Mouse (Mus musculus) myocyte (in vitro differentiated cells): ENCODE results near the gene Rcor2. TPM values are rescaled to one million over a fixed set of nuclear protein-coding genes. Genes with fewer than 3 reads are reported as not detected.

ENCODE experiments used
- H3K27me3 ChIP-seq: one replicate; pipeline ENCODE4 v1.6.1; 2011; ENCODE audit not compliant: control insufficient read depth, insufficient read depth, insufficient read length
- H3K36me3 ChIP-seq: one replicate; pipeline ENCODE4 v1.6.1; 2011; ENCODE audit not compliant: control insufficient read depth, insufficient read depth
- H3K4me2 ChIP-seq: one replicate; pipeline ENCODE4 v1.6.1; 2011; ENCODE audit warnings: low read depth, control low read depth
- H3K4me3 ChIP-seq: one replicate; pipeline ENCODE4 v1.5.1; 2011; ENCODE audit warnings: mild to moderate bottlenecking, control low read depth, moderate library complexity
- H3K79me2 ChIP-seq: one replicate; pipeline ENCODE4 v1.6.1; 2011; ENCODE audit not compliant: control insufficient read depth, insufficient read depth
- H3ac ChIP-seq: one replicate; pipeline ENCODE4 v1.6.1; 2011; ENCODE audit not compliant: control insufficient read depth, insufficient read length
- CEBPB ChIP-seq: IDR thresholded peaks from 2 replicates; pipeline ENCODE4 v1.6.1; 2011; ENCODE audit warnings: mild to moderate bottlenecking, moderate library complexity; ENCODE audit not compliant: poor library complexity, insufficient read depth, severe bottlenecking
- E2F4 ChIP-seq: IDR thresholded peaks from one replicate; pipeline ENCODE4 v1.6.1; 2011; ENCODE audit warnings: mild to moderate bottlenecking, control low read depth, moderate library complexity; ENCODE audit not compliant: insufficient read depth
- MAX ChIP-seq: IDR thresholded peaks from one replicate; pipeline ENCODE4 v1.6.1; 2011; ENCODE audit warnings: low read depth, mild to moderate bottlenecking, control low read depth
- MYOD1 ChIP-seq, 3 experiments: IDR thresholded peaks; one replicate each; pipeline ENCODE4 v1.6.1; 2011; ENCODE audit warnings: control low read depth in 2 of 3, low read depth in 2 of 3, mild to moderate bottlenecking in 2 of 3, moderate library complexity in 1 of 3; ENCODE audit not compliant: insufficient read length in 2 of 3, control insufficient read depth in 1 of 3
- MYOG ChIP-seq, 3 experiments: IDR thresholded peaks; one replicate each; pipeline ENCODE4 v1.6.1; 2011; ENCODE audit warnings: control low read depth in 2 of 3, low read depth in 2 of 3, mild to moderate bottlenecking in 2 of 3; ENCODE audit not compliant: insufficient read length in 2 of 3, control insufficient read depth in 1 of 3, insufficient read depth in 1 of 3
- POLR2A ChIP-seq: IDR thresholded peaks from one replicate; pipeline ENCODE4 v1.6.1; 2011; ENCODE audit warnings: low read depth, mild to moderate bottlenecking, control low read depth, moderate library complexity; ENCODE audit not compliant: insufficient read length
- POLR2AphosphoS2 ChIP-seq: IDR thresholded peaks from one replicate; pipeline ENCODE4 v1.6.1; 2011; ENCODE audit warnings: low read depth, control low read depth; ENCODE audit not compliant: insufficient read length
- REST ChIP-seq: IDR thresholded peaks from one replicate; pipeline ENCODE4 v1.6.1; 2011; ENCODE audit warnings: mild to moderate bottlenecking, control low read depth, moderate library complexity; ENCODE audit not compliant: insufficient read depth, insufficient read length
- SRF ChIP-seq: IDR thresholded peaks from one replicate; pipeline ENCODE4 v1.6.1; 2011; ENCODE audit warnings: low read depth; ENCODE audit not compliant: control insufficient read depth, insufficient read length
- TCF12 ChIP-seq: IDR thresholded peaks from one replicate; pipeline ENCODE4 v1.6.1; 2011; ENCODE audit warnings: mild to moderate bottlenecking, control low read depth; ENCODE audit not compliant: poor library complexity, insufficient read depth, severe bottlenecking
- TCF3 ChIP-seq: IDR thresholded peaks from one replicate; pipeline ENCODE4 v1.6.1; 2011; ENCODE audit warnings: low read depth, control low read depth; ENCODE audit not compliant: insufficient read length
- USF1 ChIP-seq: IDR thresholded peaks from one replicate; pipeline ENCODE4 v1.6.1; 2011; ENCODE audit warnings: low read depth, mild to moderate bottlenecking, control low read depth, moderate library complexity
- polyA plus RNA-seq: library from polyadenylated mRNA; unstranded; fragments of >200 nt; fragmentation: generic; extraction: Trizol; gene quantifications from one replicate; pipeline ENCODE4 v1.2.1, GENCODE M21; 2012; ENCODE audit warnings: missing spikeins

Rcor2 gene
- polyA plus RNA-seq, 1 experiment, result 34.1 TPM

- H3K36me3 ChIP-seq, result no peaks in the 10 kb centered on the region
- H3K27me3 ChIP-seq, result no peaks in the 10 kb centered on the region
- TF ChIP-seq CEBPB (no peak), MYOD1 (IDR thresholded peaks at IDR 0.05; ENCODE audit: control insufficient read depth in 1 of 3, insufficient read length in 2 of 3, low read depth in 2 of 3) (no peak), SRF (no peak), USF1 (no peak), TCF12 (no peak)
- H3K79me2 ChIP-seq, result peaks cover 65% of the 10 kb centered on the region
- H3K4me2 ChIP-seq, result no peak overlapping the region
- no peak overlapping the region for H3K4me3 ChIP-seq
- no peak overlapping the region for H3ac ChIP-seq
Observed at GRCm38 (mm10) chr19:7299052-7299451, 31.9 kb downstream of the Rcor2 start.

- Histone ChIP-seq H3ac (no peak overlapping the region), H3K4me2 (no peak overlapping the region), H3K36me3 (no peaks in the 10 kb centered on the region), H3K4me3 (no peak overlapping the region), H3K79me2 (peaks cover 62% of the 10 kb centered on the region), H3K27me3 (no peaks in the 10 kb centered on the region)
- no peak for TF ChIP-seq MYOD1 (IDR thresholded peaks at IDR 0.05; ENCODE audit: control insufficient read depth in 1 of 3, insufficient read length in 2 of 3, low read depth in 2 of 3)
- no peak for TF ChIP-seq SRF
- no peak for TF ChIP-seq POLR2A
- no peak for TF ChIP-seq USF1
- TF ChIP-seq MAX, result no peak
- no peak for TF ChIP-seq MYOG (IDR thresholded peaks at IDR 0.05; ENCODE audit: control insufficient read depth in 1 of 3, insufficient read depth in 1 of 3, insufficient read length in 2 of 3, low read depth in 2 of 3)
Observed at GRCm38 (mm10) chr19:7300078-7300477, 33.0 kb downstream of the Rcor2 start.

- Histone ChIP-seq H3K4me2 (peak overlapping the region; percentile 73), H3K27me3 (no peaks in the 10 kb centered on the region), H3K4me3 (no peak overlapping the region), H3ac (no peak overlapping the region), H3K79me2 (peaks cover 60% of the 10 kb centered on the region), H3K36me3 (no peaks in the 10 kb centered on the region)
- TF ChIP-seq MAX (no peak), REST (no peak), USF1 (no peak), MYOG (IDR thresholded peaks at IDR 0.05; ENCODE audit: control insufficient read depth in 1 of 3, insufficient read depth in 1 of 3, insufficient read length in 2 of 3, low read depth in 2 of 3) (no peak), POLR2A (no peak), POLR2AphosphoS2 (no peak), E2F4 (no peak), CEBPB (no peak), MYOD1 (IDR thresholded peaks at IDR 0.05; ENCODE audit: control insufficient read depth in 1 of 3, insufficient read length in 2 of 3, low read depth in 2 of 3) (no peak), SRF (no peak), TCF12 (no peak), TCF3 (no peak)
Observed at GRCm38 (mm10) chr19:7301647-7302492, 34.7 kb downstream of the Rcor2 start.

- Histone ChIP-seq H3ac (no peak overlapping the region), H3K4me2 (peak overlapping the region; percentile 73), H3K27me3 (no peaks in the 10 kb centered on the region), H3K36me3 (no peaks in the 10 kb centered on the region), H3K4me3 (no peak overlapping the region), H3K79me2 (peaks cover 56% of the 10 kb centered on the region)
- TF ChIP-seq E2F4 (no peak), REST (no peak)
Observed at GRCm38 (mm10) chr19:7302493-7302797, 35.3 kb downstream of the Rcor2 start.

GRCm38 (mm10) chr19:7303796-7304195 lies 36.7 kb downstream of the Rcor2 start:
- H3K36me3 ChIP-seq, result no peaks in the 10 kb centered on the region
- TF ChIP-seq USF1 (no peak), E2F4 (no peak), POLR2A (no peak), SRF (no peak), TCF3 (no peak), MYOG (IDR thresholded peaks at IDR 0.05; ENCODE audit: control insufficient read depth in 1 of 3, insufficient read depth in 1 of 3, insufficient read length in 2 of 3, low read depth in 2 of 3) (no peak), POLR2AphosphoS2 (no peak), MYOD1 (IDR thresholded peaks at IDR 0.05; ENCODE audit: control insufficient read depth in 1 of 3, insufficient read length in 2 of 3, low read depth in 2 of 3) (no peak), CEBPB (no peak), MAX (no peak)
- no peak overlapping the region for H3K4me2 ChIP-seq
- peaks cover 54% of the 10 kb centered on the region for H3K79me2 ChIP-seq
- no peak overlapping the region for H3K4me3 ChIP-seq
- no peak overlapping the region for H3ac ChIP-seq
- H3K27me3 ChIP-seq, result no peaks in the 10 kb centered on the region
